Mouse (Mus musculus) cerebellum, adult 8-10 months (tissue): ENCODE measurements around the gene H2al2a.
"Not testable (repeated sequence)": the region's sequence is repeated elsewhere in the genome, so short reads cannot be mapped to it uniquely, and the experiment has no call there.

Experiments used
- DNase-seq: peaks from one replicate; pipeline ENCODE4 v3.0.0; 2022

H2al2a gene

DNA sequence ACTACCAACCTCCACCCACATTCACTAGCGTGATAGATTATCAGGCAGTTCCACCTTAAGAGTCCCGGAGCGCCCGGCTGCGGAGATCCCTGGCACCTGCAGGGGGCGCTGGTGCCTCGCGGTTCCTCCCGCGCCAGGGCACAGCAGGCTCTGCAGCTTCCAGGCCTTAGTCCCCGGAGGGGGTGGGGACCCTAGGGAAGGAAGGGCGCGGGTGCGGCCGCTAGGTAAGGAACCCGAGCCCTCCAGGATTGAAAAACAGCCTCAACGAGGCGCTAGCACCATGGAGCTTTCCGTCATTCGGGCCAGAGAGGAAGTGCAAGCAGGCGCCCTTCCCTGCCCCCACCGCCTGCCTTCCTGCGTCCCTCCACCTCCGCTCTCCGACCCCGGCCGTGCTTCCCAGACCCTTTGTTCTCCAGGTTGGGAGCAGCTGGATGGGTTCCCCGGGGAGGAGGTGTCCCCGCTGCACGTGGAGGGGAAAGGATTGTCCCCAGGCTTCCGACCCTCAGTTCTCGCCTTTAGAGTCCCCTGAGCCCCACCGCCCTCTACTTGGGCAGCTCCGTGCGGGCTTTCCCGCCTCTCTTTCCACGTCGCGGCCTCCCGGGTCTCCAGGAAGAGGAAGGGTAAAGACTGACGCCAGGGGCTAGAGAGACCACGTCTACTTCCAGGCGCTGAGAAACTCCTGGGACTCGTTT is 30.8 kb upstream of the H2al2a start:
- peak; percentile 95 for DNase-seq

DNA sequence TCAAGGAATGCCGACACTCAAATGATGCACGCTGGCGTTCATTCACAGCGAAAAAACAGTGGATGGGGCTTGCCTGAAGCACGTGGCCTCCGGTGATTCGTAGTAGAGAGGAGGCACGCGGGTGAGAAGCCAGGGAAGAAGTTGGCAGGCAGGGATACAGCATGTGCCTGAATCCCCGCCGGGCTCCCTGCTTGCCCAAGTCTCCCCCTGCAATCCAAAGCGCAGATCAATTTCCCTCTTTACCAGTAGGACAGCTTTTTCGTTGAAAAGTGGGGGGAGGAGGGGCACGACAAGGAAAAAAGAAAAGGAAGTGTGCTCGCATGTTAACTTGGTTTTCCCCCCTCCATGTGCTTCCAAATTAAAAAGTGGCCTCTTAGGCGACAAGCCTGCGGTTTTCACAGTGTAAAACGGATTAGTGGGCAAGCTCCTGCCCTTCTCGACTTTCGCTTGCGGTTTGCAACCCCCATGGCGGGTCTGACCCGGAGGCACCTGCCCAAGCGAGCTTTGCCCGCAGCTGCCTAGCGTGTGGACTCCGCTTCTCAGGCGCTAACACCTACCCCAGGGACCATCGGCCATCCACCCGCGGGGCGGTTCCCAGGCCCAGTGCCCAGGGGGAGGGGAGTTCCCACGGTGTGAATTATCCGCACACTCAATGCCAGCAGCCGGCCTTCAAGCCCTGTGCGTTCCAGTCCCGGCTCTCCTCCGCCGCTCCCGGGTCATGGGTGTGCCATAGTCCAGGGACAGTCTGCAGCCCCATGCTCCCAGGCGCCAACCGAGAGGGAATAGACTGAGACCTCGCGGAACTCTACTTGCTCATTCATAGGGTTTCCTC is 29.6 kb upstream of the H2al2a start:
- DNase-seq = peak; percentile 34

- DNase-seq = no peak
These were observed 29.0 kb upstream of the H2al2a start for GRCm38 (mm10) chr2:18025781-18026115.

DNA sequence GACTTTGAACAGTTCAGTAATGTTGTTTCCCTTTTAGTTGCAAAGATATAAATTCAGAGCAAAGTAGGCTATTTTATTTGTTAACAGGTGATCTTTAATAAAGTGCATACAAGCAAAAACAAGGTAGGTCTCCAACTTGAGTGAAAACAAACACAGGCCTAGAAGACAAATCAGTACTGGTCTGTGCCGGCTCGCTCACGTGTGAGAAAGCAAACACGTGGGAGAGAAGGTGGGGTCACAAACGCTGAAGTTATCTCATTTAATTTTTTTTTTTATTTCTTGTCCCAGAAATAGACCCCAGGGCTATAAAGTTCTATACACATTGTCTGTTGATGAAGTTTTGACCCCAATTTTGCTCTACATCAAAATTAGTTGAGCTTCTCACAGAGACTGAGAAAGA is 28.4 kb upstream of the H2al2a start:
- no peak for DNase-seq

DNA sequence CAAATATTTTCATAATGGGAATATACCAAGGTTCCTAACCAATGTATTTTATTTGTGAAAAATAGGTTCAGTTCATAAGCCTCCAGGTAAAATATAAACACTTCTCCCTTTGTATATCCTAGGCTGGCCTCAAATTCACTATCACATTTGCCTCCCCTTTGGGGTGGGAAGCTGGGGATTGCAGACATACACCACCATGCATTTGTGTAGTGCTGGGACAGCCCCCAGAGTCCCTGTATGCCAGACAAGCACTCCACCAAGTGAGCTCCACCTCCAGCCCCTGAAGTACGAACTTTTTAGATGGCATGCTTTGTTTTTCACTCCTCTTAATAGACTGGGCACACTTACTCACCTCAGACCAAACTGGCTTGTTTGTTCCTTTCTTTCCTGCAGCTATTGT is 26.1 kb upstream of the H2al2a start:
- DNase-seq = no peak

DNA sequence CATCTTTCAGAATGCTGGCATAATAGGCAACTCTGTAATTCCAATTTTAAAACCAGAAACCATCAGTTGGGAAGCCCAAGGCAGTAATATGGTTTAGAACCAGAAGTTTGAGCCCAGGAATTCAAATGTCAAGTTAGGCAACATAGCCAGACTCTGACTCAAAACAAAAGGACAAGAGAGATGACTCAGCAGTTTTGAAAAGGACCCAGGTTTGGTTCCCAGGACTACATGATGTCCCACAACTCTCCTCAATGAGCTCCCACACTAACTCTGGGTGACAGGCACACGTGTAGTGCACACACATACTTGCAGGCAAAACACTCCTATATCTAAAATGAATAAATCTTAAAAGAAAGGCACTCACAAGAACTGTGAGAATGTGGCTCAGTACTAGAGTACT is 22.4 kb upstream of the H2al2a start:
- no peak for DNase-seq

DNA sequence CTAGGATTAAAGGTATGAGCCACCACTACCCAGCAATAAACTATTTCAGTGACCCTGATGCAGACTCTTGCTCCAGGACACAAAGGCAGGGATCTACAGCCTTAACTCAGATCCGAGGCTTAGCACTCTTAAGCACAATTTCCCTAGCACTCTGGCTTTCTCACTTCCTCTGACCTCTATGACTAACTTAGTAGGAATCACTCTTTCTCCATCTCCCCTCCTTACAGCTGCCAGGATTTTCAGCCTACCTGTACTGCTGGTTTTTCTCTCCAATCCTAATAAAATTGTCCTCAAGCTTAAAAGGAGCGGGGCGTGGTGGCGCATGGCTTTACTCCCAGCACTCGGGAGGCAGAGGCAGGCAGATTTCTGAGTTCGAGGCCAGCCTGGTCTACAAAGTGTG is 20.6 kb upstream of the H2al2a start:
- no peak for DNase-seq

DNA sequence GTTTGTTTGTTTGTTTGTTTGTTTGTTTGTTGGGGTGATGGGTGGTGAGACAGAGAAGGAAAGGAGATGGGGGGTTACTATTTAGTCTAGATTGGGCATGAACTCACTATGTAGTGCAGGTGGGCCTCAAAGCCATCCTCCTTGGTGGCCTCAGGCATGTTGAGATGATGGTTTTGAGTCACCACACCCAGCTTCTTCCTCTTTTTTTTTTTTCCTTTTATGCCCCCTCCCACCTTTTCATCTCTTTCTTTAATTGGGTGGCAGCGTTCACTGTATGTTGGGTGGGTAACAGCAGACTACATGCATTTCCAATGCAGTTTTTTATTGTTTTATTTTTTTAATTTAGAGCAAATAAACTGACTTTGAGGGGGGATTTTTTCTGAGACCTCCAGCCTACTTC is 19.9 kb upstream of the H2al2a start:
- no peak for DNase-seq

- DNase-seq = no peak
These were observed 18.8 kb upstream of the H2al2a start for GRCm38 (mm10) chr2:18015581-18015980.

DNA sequence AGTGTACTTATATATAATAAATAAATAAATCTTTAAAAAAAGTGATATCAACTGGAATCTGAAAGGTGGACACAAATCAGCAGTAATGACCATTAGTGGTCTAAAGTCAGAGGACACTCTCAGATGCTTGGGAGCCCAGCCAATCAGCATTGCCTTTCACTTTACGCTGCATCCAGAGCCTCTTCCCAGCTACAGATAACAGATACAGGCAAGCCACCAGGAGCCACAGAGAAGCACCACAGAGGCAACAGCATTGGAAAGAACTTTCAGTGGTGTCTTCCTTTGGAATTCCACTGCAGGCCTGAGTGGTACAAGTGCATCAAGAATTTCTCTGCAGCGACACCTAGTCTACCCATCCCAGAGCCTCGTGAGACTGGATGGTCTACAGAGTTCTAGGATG is 16.1 kb upstream of the H2al2a start:
- no peak for DNase-seq

DNA sequence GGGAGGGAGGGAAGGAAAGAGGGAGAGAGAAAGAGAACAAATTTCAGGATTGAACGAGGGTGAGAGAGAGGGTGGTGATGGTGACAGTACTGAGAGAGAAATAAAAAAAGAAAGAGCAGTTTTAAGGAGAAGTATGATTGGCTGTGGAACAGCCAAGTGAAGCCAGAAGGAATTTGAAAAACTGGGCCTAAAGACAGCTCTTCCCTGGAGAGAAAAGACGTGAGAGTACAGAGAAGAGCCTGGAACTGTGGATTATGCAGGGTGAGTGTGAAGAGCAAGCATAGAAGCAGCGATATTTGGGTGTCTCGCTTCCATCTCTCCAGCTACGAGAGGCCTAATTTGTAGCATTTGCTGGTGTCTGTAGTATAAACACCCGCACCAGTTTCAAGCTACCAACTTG is 14.5 kb upstream of the H2al2a start:
- no peak for DNase-seq

DNA sequence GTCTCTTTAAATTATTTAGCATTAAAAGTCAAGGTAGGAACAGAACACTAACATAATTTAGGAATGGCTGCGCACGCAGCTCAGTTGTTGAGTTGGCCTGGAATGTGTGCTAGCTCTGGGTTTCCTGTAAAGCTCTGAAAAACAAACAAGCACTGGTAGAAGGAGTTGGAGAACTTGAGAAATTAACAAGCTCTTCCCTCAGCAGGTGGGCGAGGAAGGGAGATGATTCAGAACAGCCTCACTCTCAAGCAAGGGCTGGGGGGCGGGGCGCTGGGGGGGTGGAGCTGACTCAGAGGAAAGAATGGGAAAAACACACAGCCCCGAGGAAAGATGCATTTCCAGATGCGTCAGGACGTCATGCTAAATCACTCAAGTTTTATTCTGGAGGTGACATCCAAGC is 8.4 kb upstream of the H2al2a start:
- DNase-seq = no peak

DNA sequence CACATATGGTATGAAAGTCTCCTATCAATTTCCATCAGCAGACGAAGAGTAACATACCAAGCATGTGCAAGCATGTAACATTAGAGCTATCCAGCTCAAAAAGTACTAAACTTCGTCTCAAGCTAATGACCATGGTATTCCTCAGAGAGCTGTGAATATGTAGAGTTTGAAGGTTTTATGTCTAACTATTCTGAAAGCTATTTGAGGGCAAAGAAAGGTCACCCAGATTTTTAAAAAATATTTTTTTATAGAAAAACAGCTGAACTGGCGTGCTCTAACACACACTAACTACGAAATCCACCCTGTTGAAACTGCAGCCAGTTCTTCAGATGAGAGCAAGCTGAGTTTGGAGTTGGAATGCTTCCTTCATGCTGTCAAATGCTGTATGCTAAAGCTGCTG is 7.5 kb upstream of the H2al2a start:
- DNase-seq = no peak

DNA sequence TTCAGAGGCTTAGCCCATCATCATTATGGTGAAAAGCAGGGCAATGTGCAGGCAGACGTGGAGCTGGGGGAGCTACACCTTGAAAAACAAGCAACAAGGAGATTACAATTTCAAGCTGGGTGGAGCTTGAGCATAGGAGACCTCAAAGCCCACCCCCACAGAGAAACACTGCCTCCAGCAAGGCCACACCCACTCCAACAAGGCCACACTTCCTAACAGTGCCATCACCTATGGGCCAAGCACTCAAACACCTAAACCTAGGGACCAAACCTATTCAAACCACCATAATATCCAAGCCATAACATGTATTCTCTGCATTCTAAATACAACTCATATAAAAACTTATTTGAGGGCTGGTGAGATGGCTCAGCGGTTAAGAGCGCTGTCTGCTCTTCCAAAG is 5.5 kb upstream of the H2al2a start:
- DNase-seq = no peak

- DNase-seq = no peak
These were observed 7.2 kb downstream of the H2al2a start for GRCm38 (mm10) chr2:17989562-17989961.

- DNase-seq = no peak
These were observed 7.6 kb downstream of the H2al2a start for GRCm38 (mm10) chr2:17989115-17989514.

DNA sequence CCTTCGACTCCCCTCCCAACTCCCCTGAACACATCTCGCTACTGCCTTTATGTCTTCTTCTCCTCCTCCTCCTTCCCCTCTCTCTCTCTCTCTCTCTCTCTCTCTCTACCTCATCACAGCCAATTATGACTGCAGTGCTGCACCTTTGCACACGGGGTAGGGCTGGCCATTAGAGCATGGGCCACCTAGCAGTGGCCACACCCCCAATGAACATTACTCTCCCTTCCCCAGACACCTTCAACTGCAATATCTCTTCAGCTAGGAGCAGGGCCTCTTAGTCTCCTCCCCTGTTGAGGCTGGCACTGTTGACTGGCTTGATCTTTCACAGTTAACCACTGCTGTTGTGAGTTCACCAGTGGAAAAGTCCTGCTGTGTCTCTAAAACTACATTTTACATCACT is 10.1 kb downstream of the H2al2a start:
- DNase-seq = no peak

- DNase-seq = no peak
These were observed 12.0 kb downstream of the H2al2a start for GRCm38 (mm10) chr2:17984774-17985173.

GRCm38 (mm10) chr2:17982747-17983146 is 14.0 kb downstream of the H2al2a start:
- DNase-seq = no peak

DNA sequence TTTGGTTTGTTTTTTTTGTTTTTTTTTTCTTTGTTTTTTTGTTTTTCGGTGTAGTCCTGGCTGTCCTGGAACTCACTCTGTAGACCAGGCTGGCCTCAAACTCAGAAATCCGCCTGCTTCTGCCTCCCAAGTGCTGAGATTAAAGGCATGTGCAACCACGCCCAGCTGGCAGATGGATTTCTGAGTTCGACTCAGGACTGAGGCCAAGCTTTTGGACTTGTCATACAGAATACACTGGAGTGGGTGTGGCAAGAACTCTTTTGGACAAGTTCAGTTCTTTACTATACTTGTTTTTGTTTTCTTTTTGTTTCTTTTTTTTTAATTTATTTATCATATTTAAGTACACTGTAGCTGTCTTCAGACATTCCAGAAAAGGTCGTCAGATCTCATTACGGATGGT is 18.1 kb downstream of the H2al2a start:
- no peak for DNase-seq

DNA sequence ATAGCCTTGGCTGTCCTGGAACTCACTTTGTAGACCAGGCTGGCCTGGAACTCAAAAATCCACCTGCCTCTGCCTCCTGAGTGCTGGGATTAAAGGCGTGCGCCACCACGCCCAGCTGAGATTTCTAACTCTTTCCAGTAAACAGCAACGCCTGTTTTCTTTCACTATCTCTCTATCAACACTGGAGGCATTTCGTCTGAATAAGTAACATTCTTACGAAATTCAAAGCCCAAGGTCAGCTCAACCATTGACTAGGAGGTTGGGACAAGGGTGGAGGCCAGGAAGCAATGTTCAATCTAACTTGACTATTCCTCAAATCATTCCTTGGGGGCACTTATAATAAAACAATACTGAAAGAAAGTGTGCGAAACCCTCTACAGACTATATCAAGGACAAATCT is 18.5 kb downstream of the H2al2a start:
- DNase-seq = not testable (repeated sequence)

DNA sequence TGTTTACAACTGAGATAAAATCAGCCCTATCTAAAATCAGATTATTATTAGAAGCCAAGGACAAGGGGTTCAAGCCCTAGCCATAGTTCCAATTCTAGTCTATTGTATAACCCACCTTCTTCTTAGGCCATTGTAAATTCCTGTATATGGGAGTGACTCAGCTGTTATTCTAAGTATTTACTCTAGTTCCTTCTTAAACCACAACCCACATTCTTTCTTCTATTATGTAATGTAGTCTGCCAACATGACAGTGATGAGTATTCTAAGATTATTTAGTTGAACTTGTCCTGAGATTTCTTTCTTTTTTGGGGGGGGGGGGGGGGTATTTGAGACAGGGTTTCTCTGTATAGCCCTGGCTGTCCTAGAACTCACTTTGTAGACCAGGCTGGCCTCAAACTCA is 19.1 kb downstream of the H2al2a start:
- not testable (repeated sequence) for DNase-seq

DNA sequence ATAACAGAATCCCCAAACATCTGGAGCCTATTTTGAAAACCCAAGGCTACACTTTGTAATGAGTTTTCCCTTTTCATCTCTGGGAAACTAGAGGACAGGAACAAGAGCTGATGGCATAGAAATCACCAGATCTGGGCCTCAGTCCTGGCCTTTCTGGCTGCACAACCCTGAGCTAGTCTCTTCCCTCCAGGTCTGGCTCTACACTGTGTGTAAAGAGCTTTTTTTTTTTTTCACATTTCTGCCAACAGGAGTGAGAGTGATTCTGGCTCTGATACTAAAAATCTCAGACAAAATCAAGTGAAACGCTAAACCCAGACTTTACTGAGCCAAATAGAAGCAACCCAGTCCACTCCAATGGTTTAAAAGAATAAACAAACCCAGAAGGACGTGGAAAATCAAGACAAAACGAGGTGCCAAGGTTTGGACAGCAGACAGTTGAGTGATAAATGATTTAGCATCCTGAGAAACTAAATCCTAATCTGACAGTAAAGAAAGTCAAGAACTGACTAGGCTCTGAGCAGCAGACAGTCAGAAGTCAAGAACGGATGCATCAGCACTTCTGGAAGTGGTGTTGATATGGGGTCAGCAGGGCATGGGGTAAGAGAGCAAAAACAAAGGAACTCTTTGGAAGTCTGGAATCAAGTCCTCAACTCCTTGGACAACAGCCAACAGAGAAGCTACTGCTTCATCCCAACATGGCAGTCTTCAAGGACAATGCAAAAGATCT is 21.0 kb downstream of the H2al2a start:
- no peak for DNase-seq

DNA sequence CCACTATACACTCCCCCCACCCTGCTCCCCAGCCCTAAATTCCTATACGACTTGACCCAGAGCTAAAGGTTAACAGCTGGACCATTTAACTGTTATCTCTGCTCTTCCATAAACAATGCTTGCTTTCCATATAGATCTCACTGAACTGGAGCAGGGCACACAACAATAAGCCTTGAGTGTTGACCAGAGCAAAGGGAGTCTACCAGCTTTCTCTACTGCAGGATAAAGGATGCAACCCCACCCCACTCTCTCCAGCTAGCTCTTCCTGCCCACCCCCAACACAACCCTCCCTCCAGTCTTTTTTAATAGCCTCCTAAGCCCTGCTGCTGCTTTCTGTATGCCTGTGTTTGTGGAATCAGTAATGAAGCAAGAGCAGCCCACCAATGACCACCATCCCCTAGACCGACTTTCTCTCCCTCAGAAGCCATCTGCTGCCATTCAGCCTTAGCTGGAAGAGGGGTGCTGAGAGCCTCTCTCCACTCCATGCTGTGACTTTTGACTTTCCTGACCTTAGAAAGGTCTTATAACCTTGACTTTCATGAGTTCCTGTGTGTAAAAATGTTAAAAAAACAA is 22.8 kb downstream of the H2al2a start:
- no peak for DNase-seq
